Mouse (Mus musculus): ENCODE results near the gene Galp. TPM values are rescaled to one million over a fixed set of nuclear protein-coding genes. Genes with fewer than 3 reads are reported as not detected.
A peak's percentile ranks its signal among the peaks of the same experiment; 100 is the strongest.

Galp gene
- total RNA-seq (2021): not detected

GRCm38 (mm10) chr7:6196790-6197189 lies at the start of gene Galp:
Galp (plus strand) TSS chr7:6197090.
- intact Hi-C loops (cut with DNase I): no loop called here
- DNase-seq (ENCODE audit: low spot score in 2 of 2): no peak

GRCm38 (mm10) chr7:6147688-6148087 lies 49.2 kb upstream of the Galp start:
- no peak for DNase-seq (ENCODE audit: low spot score in 2 of 2)
- intact Hi-C loops (cut with DNase I): no loop called here

GRCm38 (mm10) chr7:6151266-6151665 lies 45.6 kb upstream of the Galp start:
- intact Hi-C loops (cut with DNase I): no loop called here
- DNase-seq (ENCODE audit: low spot score in 2 of 2): no peak

GRCm38 (mm10) chr7:6152036-6152435 lies 44.9 kb upstream of the Galp start:
- DNase-seq (ENCODE audit: low spot score in 2 of 2): no peak
- intact Hi-C loops (cut with DNase I): no loop called here

- no peak for DNase-seq (ENCODE audit: low spot score in 2 of 2)
- intact Hi-C loops (cut with DNase I): no loop called here
Observed at GRCm38 (mm10) chr7:6153131-6153530, 43.8 kb upstream of the Galp start.

- intact Hi-C loops (cut with DNase I): no loop called here
Observed at GRCm38 (mm10) chr7:6154164-6154563, 42.7 kb upstream of the Galp start.

GRCm38 (mm10) chr7:6155031-6155872 lies 41.6 kb upstream of the Galp start:
- intact Hi-C loops (cut with DNase I): no loop called here
- DNase-seq (ENCODE audit: low spot score in 2 of 2): peak in 1 of 2 experiments; percentile 86

More at GRCm38 (mm10) chr7:6154164-6154563, 42.7 kb upstream of the Galp start:
- DNase-seq (ENCODE audit: low spot score in 2 of 2): no peak

GRCm38 (mm10) chr7:6155901-6156411 lies 40.9 kb upstream of the Galp start, which contains the start of gene Zfp787:
Zfp787 (minus strand) TSS chr7:6155997.
- peak; percentile 97 for DNase-seq (ENCODE audit: low spot score in 2 of 2)
- intact Hi-C loops (cut with DNase I): loop anchor here (2.0 kb wide), 1 partner anchor 17 kb away; the partner anchor contains the start of gene Zfp444

GRCm38 (mm10) chr7:6156901-6157472 lies 39.9 kb upstream of the Galp start:
- DNase-seq (ENCODE audit: low spot score in 2 of 2): no peak
- intact Hi-C loops (cut with DNase I): loop anchor here (2.0 kb wide), 1 partner anchor 16 kb away; the partner anchor contains the start of gene Zfp444

- intact Hi-C loops (cut with DNase I): loop anchor here (2.0 kb wide), 1 partner anchor 15 kb away; the partner anchor contains the start of gene Zfp444
- DNase-seq (ENCODE audit: low spot score in 2 of 2): no peak
Observed at GRCm38 (mm10) chr7:6157479-6157878, 39.4 kb upstream of the Galp start.

- intact Hi-C loops (cut with DNase I): no loop called here
- no peak for DNase-seq (ENCODE audit: low spot score in 2 of 2)
Observed at GRCm38 (mm10) chr7:6159604-6160003, 37.3 kb upstream of the Galp start.

GRCm38 (mm10) chr7:6161541-6161940 lies 35.3 kb upstream of the Galp start:
- intact Hi-C loops (cut with DNase I): no loop called here
- DNase-seq (ENCODE audit: low spot score in 2 of 2): no peak

- no peak for DNase-seq (ENCODE audit: low spot score in 2 of 2)
- intact Hi-C loops (cut with DNase I): no loop called here
Observed at GRCm38 (mm10) chr7:6162172-6162571, 34.7 kb upstream of the Galp start.

- DNase-seq (ENCODE audit: low spot score in 2 of 2): no peak
- intact Hi-C loops (cut with DNase I): no loop called here
Observed at GRCm38 (mm10) chr7:6164671-6165070, 32.2 kb upstream of the Galp start.

- DNase-seq (ENCODE audit: low spot score in 2 of 2): no peak
- intact Hi-C loops (cut with DNase I): no loop called here
Observed at GRCm38 (mm10) chr7:6169403-6169802, 27.5 kb upstream of the Galp start.

- intact Hi-C loops (cut with DNase I): loop anchor here (5.0 kb wide), 1 partner anchor 43 kb away; no protein-coding TSS in a partner anchor
- no peak for DNase-seq (ENCODE audit: low spot score in 2 of 2)
Observed at GRCm38 (mm10) chr7:6170391-6170790, 26.5 kb upstream of the Galp start.

- intact Hi-C loops (cut with DNase I): loop anchor here (5.0 kb wide), 1 partner anchor 44 kb away; no protein-coding TSS in a partner anchor
- no peak for DNase-seq (ENCODE audit: low spot score in 2 of 2)
Observed at GRCm38 (mm10) chr7:6170871-6171270, 26.0 kb upstream of the Galp start.

GRCm38 (mm10) chr7:6171444-6172005 lies 25.4 kb upstream of the Galp start:
- intact Hi-C loops (cut with DNase I): loop anchor here (2.0 to 5.0 kb wide), 3 partner anchors 15 to 111 kb away; no protein-coding TSS in a partner anchor

GRCm38 (mm10) chr7:6172006-6172649 lies 24.8 kb upstream of the Galp start, which contains the start of gene Zfp444:
Zfp444 (plus strand) TSS chr7:6172226.
- intact Hi-C loops (cut with DNase I): loop anchor here (2.0 to 5.0 kb wide), 3 partner anchors 15 to 111 kb away; no protein-coding TSS in a partner anchor
- DNase-seq (ENCODE audit: low spot score in 2 of 2): peak; percentile 98 to 99

More at GRCm38 (mm10) chr7:6171444-6172005, 25.4 kb upstream of the Galp start:
- peak; percentile 33 to 58 for DNase-seq (ENCODE audit: low spot score in 2 of 2)
